Mouse (Mus musculus) forelimb bud, embryonic 11.5 days (tissue): ENCODE measurements around the gene Slc33a1.

Source experiments
- DNase-seq: peaks from one replicate; pipeline ENCODE4 v3.0.0-alpha.2; 2012; ENCODE audit warnings: low read depth, low spot score

Slc33a1 gene

DNA sequence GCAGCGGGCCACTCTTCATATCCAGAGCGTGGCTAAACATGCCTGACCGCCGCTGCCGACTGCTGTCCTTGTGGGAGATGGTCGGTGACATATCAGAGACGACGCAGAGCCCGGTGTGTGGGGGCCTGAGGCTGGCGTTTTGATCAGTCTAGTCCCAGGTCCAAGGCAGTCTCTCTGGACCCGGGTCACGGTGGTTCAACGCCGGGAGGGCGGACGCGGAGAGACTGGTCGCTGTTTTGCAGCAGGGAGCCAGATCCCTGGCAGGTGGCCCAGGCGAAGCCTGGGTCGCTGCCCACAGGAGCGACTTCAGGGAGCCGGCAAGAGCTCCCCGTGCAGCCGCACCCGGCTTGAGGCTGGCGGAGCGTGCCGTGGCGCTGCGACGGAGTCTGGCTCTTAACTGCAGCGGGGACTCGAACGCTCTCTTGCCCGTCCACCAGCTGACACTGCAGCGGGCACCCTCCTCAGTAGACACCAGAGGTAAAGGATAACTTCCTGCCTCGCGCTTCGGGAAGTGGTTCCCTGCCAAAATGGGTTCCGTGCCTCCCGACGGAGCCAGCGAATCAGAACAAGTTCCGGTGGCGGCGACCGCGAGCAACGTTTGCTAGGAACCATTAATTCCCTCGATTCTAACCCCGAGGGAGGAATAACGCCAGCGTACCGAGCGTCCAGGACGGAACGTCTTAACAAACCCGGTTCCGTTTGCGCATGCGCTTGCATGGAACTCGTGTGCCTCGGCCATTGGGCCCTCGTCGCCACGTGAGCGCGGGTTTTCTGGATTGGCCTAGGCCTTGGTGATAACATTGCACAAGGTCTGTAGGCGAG is at the start of gene Slc33a1:
TSS of gene Slc33a1 (minus strand) at position 669 of the 822 bp plus-strand sequence.
- peak; percentile 100 for DNase-seq

- no peak for DNase-seq
Measured at GRCm38 (mm10) chr3:63988722-63989440, 24.3 kb upstream of the Slc33a1 start.

GRCm38 (mm10) chr3:63986656-63987055 is 22.1 kb upstream of the Slc33a1 start:
- no peak for DNase-seq

- DNase-seq, result no peak
Measured at GRCm38 (mm10) chr3:63977895-63978294, 13.3 kb upstream of the Slc33a1 start.

DNA sequence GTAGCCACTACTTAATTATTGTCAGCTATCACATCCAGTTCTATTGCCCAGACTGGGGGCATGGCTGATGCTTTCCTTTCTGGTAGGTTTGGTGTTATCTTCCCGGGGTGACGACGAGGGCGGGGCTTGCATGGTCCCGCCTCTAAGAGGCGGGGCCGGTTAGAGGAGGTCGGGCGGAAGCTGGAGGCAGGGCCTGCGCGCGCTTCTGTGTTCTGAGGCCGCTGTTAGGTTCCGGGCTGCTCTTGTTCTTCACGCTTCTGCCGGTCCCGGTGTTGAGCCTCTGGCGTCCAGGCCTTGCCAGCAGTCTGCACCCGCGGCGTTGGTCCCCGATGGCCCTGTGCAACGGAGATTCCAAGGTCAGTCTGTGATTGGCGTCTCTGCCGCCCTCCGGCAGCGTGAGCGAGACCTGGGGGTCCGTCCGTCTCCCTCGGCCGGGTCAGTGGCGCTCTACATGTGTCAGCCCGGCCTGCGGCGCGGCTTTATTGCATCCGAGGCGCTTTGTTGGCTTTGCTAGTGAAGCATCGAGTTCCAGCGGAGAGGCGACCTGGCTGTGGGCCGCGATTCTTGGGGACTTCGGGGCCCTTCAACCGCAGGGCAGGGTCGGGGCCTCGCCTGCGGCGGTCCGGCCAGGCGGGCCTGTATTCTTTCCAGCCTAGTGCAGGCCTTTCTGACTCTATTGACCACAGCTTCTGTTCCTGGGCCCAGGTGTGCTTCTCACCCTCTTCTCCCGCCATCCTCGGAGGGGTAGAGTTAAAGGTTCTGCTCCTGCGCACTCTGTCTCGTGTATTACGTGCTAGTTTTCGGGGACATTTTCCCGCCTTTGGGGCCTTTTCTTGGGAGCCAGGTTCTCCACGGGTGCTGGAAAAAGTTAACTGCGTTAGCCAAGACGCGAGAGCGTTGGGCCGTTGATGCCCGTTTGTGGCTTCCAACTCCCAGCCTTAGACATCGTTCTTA is 11.7 kb upstream of the Slc33a1 start, which contains the start of gene Gmps:
TSS of gene Gmps (plus strand) at position 152 of the 954 bp plus-strand sequence.
- peak; percentile 91 for DNase-seq

DNA sequence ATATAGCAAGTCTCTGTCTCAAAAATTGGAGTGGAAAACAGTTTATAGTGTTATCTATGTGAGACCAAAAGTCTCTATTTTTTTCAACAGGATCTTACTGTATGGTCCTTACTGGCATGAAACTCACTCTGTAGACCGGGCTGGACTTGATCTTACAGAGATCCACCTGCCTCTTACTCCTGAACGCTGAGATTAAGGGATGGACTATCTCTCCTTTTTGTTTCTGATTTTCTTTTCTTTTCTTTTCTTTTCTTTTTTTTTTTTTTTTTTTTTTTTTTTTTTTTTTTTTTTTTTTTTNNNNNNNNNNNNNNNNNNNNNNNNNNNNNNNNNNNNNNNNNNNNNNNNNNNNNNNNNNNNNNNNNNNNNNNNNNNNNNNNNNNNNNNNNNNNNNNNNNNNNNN is 1.4 kb upstream of the Slc33a1 start:
- DNase-seq, result no peak

GRCm38 (mm10) chr3:63964922-63965249 is 318 bp upstream of the Slc33a1 start:
- no peak for DNase-seq

- DNase-seq, result no peak
Measured at GRCm38 (mm10) chr3:63963421-63964099, 1.0 kb downstream of the Slc33a1 start.

- DNase-seq, result no peak
Measured at GRCm38 (mm10) chr3:63949837-63950236, 14.7 kb downstream of the Slc33a1 start.

- DNase-seq, result no peak
Measured at GRCm38 (mm10) chr3:63941204-63941850, 23.2 kb downstream of the Slc33a1 start.

- DNase-seq, result no peak
Measured at GRCm38 (mm10) chr3:63938928-63939327, 25.6 kb downstream of the Slc33a1 start.

- DNase-seq, result peak; percentile 84
Measured at GRCm38 (mm10) chr3:63928878-63929859, 35.4 kb downstream of the Slc33a1 start, which contains the start of gene E130311K13Rik. E130311K13Rik (minus strand) TSS chr3:63929472.

GRCm38 (mm10) chr3:63919634-63920033 is 44.9 kb downstream of the Slc33a1 start:
- DNase-seq, result no peak

- DNase-seq, result no peak
Measured at GRCm38 (mm10) chr3:63910301-63910700, 54.3 kb downstream of the Slc33a1 start.

- no peak for DNase-seq
Measured at GRCm38 (mm10) chr3:63905241-63905640, 59.3 kb downstream of the Slc33a1 start.

DNA sequence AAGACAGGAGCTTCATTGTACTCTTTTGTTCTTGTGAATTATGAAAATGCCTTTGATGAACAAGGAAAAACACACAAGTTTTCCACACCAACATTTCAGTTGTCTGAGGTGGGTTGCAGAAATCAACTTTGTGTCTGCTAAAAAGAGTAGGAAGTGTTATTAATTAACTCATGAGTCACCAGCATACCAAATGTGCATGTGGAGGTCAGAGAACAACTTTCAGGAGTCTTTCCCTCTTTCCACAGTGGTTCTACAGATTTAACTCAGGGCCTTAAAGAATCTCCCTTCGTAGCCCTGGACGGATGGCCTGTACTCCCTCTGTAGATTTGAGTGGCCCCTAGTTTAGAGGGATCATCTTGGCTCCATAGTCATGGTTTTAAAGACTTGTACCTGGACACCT is 60.4 kb downstream of the Slc33a1 start:
- DNase-seq, result no peak

DNA sequence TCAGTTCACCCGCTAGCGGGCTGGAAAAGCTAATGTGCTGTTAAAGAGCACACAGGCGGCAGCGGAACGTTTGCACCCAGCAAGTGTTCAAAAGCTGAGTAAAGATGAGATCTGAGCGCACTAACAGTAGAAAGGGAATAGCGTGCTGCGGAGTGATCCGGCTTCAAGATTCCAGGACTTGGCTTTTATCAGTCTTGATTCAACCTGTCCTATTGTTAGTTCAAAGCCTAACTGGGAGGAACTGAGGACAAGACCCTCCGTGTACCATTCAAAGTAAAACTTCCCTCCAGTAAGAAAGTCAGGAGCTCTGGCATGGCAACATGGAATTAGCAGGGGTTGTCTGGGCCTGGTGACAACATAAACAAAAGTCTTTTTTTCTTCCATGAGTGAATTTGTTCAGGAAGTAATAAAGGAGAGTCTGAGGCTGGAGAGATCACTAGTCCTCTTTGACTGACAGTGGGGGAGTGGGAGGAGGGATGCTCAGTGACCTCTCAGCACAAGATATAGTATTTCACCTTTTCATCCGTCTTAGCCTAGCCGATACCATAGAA is 64.5 kb downstream of the Slc33a1 start:
- no peak for DNase-seq

GRCm38 (mm10) chr3:63899309-63899695 is 65.3 kb downstream of the Slc33a1 start, which contains the start of gene Plch1:
Plch1 (minus strand) TSS chr3:63899472.
- DNase-seq, result peak; percentile 66
